Mouse (Mus musculus) lung, embryonic 14.5 days (tissue): ENCODE results near the gene Mast3. TPM values are rescaled to one million over a fixed set of nuclear protein-coding genes. Genes with fewer than 3 reads are reported as not detected.

ENCODE experiments used
- ATAC-seq: fragments of 200-750 bp; cut with Nextera tagmentation; 2 replicates; pipeline ENCODE4 v1.8.0; 2017; ENCODE audit warnings: mild to moderate bottlenecking, moderate TSS enrichment, moderate library complexity; ENCODE audit not compliant: insufficient read depth
- DNase-seq: peaks from one replicate; pipeline ENCODE4 v3.0.0-alpha.2; 2015
- H3K27ac ChIP-seq: fragments of 300-500 bp; sonication (generic); 2 replicates; pipeline ENCODE4 v1.5.1; 2014; ENCODE audit warnings: low read depth, mild to moderate bottlenecking, moderate library complexity
- H3K27me3 ChIP-seq: fragments of 300-500 bp; sonication (generic); 2 replicates; pipeline ENCODE4 v1.6.1; 2014; ENCODE audit warnings: low read length, control low read depth; ENCODE audit not compliant: insufficient read depth
- H3K36me3 ChIP-seq: fragments of 300-500 bp; sonication (generic); 2 replicates; pipeline ENCODE4 v1.6.1; 2014; ENCODE audit warnings: control low read depth; ENCODE audit not compliant: insufficient read depth
- H3K4me1 ChIP-seq: fragments of 300-500 bp; sonication (generic); 2 replicates; pipeline ENCODE4 v1.6.1; 2014; ENCODE audit warnings: antibody characterized with exemption, control low read depth; ENCODE audit not compliant: insufficient read depth
- H3K4me2 ChIP-seq: fragments of 300-500 bp; sonication (generic); 2 replicates; pipeline ENCODE4 v1.6.1; 2014; ENCODE audit warnings: mild to moderate bottlenecking
- H3K4me3 ChIP-seq: fragments of 300-500 bp; sonication (generic); 2 replicates; pipeline ENCODE4 v1.5.1; 2014; ENCODE audit warnings: low read depth, low read length
- H3K9ac ChIP-seq: fragments of 300-500 bp; sonication (generic); 2 replicates; pipeline ENCODE4 v1.6.1; 2014
- H3K9me3 ChIP-seq: fragments of 300-500 bp; sonication (generic); 2 replicates; pipeline ENCODE4 v1.6.1; 2016; ENCODE audit warnings: low read depth, low read length, control low read depth
- CTCF ChIP-seq: IDR thresholded peaks from 2 replicates; pipeline ENCODE4 v1.5.1; 2016; ENCODE audit warnings: antibody characterized with exemption, low read depth
- WGBS: fragments of 180-500 bp; shearing (Covaris S2); extraction: QIAGEN DNeasy Blood & Tissue Kit; methylation state at CpG from one replicate; pipeline ENCODE4 v1.1.7; 2014; 5-methylcytosine and 5-hydroxymethylcytosine counted together
- polyA plus RNA-seq: library from polyadenylated mRNA; unstranded; fragments of >200 nt; fragmentation: Nextera tagmentation; extraction: Ambion mirVana; gene quantifications from 2 replicates; pipeline ENCODE4 v1.2.1, GENCODE M21; 2014

The Mast3 gene
- polyA plus RNA-seq, 1 experiment from 2014 or later: 18.0 TPM

DNA sequence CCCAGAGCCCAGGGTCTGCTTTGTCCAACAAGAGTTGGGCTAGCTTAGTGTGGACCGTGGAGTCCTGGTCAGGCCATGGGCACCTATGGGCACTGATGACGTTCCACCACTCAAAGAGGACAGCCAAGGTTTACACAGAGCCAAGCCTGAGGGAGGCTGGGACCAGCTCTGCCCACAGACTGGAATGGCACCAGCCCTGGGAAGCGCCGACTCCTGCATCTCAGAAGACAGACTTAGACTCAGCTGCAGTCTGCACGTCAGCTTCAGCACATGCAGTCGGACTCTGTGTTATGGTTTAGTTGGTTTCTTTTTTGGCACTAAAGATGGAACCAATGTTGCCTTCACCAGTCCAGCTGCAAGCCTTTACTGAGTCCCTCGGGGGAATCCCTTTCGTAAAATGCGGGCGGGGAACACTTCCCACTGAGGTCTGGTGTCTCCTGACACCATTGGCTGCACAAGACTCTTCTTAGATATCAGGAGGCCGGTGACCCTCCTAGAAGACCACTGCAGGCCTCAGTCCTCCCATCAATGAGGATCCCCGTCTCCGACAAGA is 54.6 kb downstream of the Mast3 start:
- Histone ChIP-seq H3K4me1 (peaks cover 17% of the 10 kb centered on the region; the same call in 1 of the 2 replicates), H3K4me2 (no peak overlapping the region), H3K9ac (no peak overlapping the region), H3K27ac (no peak overlapping the region), H3K27me3 (peaks cover 39% of the 10 kb centered on the region), H3K4me3 (no peak overlapping the region), H3K9me3 (no peaks in the 10 kb centered on the region), H3K36me3 (no peaks in the 10 kb centered on the region)
- 77% methylated on average over 13 of the region's 13 CpGs for WGBS
- no peak for TF ChIP-seq CTCF
- ATAC-seq (no peak), DNase-seq (no peak)

DNA sequence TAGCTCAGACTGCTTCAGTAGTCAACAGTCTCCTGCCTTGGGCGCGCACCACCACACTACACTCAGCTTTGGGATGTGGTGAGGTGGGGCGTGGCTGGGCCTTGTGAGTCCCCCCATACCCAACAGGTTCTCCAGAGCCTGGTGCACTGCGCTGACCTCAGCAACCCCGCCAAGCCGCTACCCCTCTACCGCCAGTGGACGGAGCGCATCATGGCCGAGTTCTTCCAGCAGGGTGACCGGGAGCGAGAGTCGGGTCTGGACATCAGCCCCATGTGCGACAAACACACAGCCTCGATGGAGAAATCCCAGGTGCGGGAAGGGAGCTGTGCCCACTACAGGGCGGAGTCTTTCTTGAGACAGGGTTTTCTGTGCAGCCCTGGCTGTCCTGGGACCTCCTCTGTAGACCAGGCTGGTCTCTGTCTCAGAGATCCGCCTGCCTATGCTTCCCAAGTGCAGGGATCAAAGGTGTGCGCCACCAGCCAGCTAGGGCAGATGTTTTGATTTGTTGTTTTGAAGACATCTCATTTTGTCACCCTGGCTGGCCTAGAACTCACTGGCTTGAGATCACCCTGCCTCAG is 55.7 kb downstream of the Mast3 start:
- no peak for TF ChIP-seq CTCF
- H3K4me3 ChIP-seq: no peak overlapping the region
- 69% methylated on average over 19 of the region's 19 CpGs for WGBS

DNA sequence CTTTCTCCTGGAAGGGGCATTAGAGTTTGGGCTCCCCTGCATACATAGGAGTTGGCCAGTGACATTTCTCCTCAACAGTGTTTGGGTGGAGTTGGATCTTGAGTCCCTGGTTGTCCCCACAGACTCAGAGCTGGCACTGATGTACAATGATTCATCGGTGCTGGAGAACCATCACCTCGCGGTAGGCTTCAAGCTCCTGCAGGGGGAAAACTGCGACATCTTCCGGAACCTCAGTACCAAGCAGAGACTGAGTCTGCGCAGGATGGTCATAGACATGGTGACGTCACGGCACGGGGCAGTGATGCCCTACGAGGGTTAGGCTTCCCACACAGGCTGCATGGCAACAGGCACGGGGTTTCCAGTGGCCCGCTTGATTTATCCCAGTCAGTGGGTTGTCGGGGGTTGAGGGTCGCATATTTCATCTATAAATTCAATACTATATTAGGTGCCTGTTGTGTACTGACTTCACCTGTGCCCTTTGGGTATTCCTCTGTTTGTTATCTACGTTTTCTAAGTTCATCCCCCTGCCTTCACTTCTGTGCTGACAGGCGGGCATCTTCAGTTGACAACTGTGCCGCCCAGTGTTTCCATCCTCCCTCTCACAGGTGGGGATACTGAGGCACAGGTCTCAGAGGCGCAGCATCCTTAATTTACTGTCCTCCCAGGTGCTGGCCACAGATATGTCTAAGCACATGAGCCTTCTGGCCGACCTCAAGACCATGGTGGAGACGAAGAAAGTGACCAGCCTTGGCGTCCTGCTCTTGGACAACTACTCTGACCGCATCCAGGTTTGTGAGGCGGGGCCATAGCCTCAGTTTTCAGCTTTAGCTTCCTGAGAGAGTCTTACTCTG is 56.4 kb downstream of the Mast3 start:
- Histone ChIP-seq H3K36me3 (no peaks in the 10 kb centered on the region), H3K4me3 (no peak overlapping the region), H3K4me2 (no peak overlapping the region), H3K9ac (no peak overlapping the region), H3K27me3 (peaks cover 57% of the 10 kb centered on the region), H3K4me1 (peaks cover 9% of the 10 kb centered on the region; the same call in 1 of the 2 replicates), H3K27ac (no peak overlapping the region), H3K9me3 (no peaks in the 10 kb centered on the region)
- WGBS: 81% methylated on average over 23 of the region's 23 CpGs
- TF ChIP-seq CTCF: no peak
- ATAC-seq: no peak
- no peak for DNase-seq

More for the DNA sequence above, 55.7 kb downstream of the Mast3 start:
- no peak overlapping the region for H3K9ac ChIP-seq
- H3K4me1 ChIP-seq: peaks cover 15% of the 10 kb centered on the region; the same call in 1 of the 2 replicates
- ATAC-seq: no peak
- no peak overlapping the region for H3K27ac ChIP-seq
- peaks cover 49% of the 10 kb centered on the region for H3K27me3 ChIP-seq
- H3K4me2 ChIP-seq: no peak overlapping the region
- no peaks in the 10 kb centered on the region for H3K9me3 ChIP-seq
- no peaks in the 10 kb centered on the region for H3K36me3 ChIP-seq
- DNase-seq: no peak

DNA sequence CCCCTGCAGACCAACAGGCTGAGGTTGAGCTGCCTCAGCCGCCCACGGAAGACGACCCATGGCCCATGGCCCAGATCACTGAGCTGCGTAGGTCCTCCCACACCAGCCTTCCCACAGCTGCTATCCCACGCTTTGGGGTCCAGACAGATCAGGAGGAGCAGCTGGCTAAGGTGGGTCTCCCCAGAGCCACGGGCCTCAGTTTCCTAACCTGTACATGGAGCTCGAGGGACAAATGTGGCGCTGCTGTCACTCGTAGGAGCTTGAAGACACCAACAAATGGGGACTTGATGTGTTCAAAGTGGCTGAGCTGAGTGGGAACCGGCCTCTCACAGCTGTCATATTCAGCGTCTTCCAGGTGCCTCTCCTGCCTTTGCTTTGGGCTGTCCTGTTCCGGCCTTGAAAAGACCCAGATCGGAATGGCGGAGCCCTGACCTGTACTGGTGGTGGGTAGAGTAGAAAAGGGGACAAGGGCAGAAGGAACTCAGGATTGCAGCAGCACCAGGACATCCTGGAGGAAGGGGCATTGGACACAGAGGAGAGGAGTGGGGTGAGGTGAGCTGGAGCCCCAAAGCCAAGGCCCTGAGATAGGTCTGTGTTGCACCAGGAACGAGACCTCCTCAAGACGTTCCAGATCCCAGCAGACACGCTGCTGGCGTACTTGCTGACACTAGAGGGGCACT is 57.5 kb downstream of the Mast3 start:
- Histone ChIP-seq H3K27ac (no peak overlapping the region), H3K9me3 (no peaks in the 10 kb centered on the region), H3K9ac (no peak overlapping the region), H3K4me3 (no peak overlapping the region), H3K4me2 (no peak overlapping the region), H3K4me1 (0 out of 2 replicates have a peak, but pooled peaks cover under 1% of the 10 kb centered on the region), H3K36me3 (no peaks in the 10 kb centered on the region), H3K27me3 (peaks cover 68% of the 10 kb centered on the region)
- 76% methylated on average over 18 of the region's 18 CpGs for WGBS
- ATAC-seq: no peak
- no peak for DNase-seq
- no peak for TF ChIP-seq CTCF

DNA sequence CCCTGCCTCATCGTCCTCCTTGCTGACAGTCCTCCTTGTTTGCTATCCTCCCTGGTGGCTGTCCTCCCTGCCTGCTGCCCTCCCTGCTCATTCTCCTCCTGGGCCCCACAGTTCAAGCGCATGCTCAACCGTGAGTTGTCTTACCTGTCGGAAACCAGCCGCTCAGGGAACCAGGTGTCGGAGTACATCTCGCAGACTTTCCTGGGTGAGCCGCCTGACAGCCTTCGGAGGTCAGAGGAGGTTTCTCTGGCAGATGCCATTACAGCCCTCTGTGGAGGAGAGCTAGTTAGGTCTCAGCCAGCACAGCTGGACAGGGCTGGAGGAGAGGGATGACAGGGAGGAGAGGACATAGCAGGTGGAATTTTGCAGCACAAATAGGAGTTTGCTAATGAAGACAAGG is 58.2 kb downstream of the Mast3 start:
- Histone ChIP-seq H3K36me3 (no peaks in the 10 kb centered on the region), H3K9ac (no peak overlapping the region), H3K4me1 (no peaks in the 10 kb centered on the region), H3K4me2 (no peak overlapping the region), H3K9me3 (no peaks in the 10 kb centered on the region), H3K27me3 (peaks cover 75% of the 10 kb centered on the region), H3K27ac (no peak overlapping the region), H3K4me3 (no peak overlapping the region)
- TF ChIP-seq CTCF: no peak
- no peak for DNase-seq
- no peak for ATAC-seq
- WGBS: 48% methylated on average over 9 of the region's 9 CpGs

DNA sequence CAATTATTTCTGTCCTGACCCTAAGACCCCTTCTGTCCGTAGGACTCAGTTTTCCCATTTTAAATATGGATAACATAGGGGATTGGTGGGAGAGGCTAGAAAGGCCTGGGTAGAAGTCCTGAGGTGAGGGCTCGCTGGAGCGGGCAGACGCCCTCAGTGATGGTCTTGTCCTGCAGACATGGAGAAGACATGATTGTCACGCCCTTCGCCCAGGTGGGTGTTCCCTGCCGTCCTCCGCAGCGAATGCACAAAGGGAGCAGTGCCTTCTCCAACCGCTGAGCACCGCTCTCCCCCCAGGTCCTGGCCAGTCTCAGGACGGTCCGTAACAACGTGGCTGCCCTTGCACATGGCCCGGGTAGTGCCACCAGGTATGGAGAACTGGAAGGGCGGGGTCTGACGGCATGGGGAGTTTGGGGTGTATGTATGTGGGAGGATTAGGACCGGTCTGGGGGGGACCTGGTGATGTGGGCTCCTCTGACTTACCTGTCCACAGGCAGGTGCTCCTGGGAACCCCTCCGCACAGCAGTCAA is 59.1 kb downstream of the Mast3 start:
- Histone ChIP-seq H3K4me3 (no peak overlapping the region), H3K36me3 (no peaks in the 10 kb centered on the region), H3K27me3 (peaks cover 83% of the 10 kb centered on the region), H3K4me2 (no peak overlapping the region), H3K27ac (no peak overlapping the region), H3K4me1 (no peaks in the 10 kb centered on the region), H3K9ac (no peak overlapping the region), H3K9me3 (no peaks in the 10 kb centered on the region)
- 55% methylated on average over 19 of the region's 19 CpGs for WGBS
- DNase-seq: no peak
- no peak for TF ChIP-seq CTCF
- no peak for ATAC-seq

DNA sequence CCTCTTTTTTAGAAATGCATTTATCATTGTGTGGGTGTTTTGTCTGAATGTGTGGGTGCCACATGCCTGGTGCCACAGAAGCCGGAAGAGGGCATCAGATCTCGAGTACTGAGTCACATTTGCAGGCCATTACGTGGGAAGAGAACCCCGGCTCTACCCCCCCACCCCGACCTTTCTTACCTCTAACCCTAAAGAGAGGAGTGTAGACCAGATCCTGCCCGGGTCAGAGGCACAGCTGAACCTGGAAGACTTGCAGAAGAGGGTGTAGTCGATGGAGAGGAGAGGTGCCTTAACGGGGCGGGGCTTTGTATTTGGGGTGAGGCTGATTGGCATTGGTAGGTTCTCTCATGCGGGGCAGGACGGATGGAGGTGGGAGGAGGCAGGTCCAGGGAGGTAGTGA is 60.0 kb downstream of the Mast3 start:
- Histone ChIP-seq H3K27me3 (peaks cover 83% of the 10 kb centered on the region), H3K36me3 (no peaks in the 10 kb centered on the region), H3K4me1 (no peaks in the 10 kb centered on the region), H3K9ac (no peak overlapping the region), H3K9me3 (no peaks in the 10 kb centered on the region), H3K4me3 (no peak overlapping the region), H3K27ac (no peak overlapping the region), H3K4me2 (no peak overlapping the region)
- no peak for ATAC-seq
- WGBS: 48% methylated on average over 11 of the region's 11 CpGs
- no peak for TF ChIP-seq CTCF
- DNase-seq: no peak
